Mouse (Mus musculus) MEL (cell line): Measurements from ENCODE around the gene Cd5.

ENCODE experiments used
- E2F4 ChIP-seq: IDR thresholded peaks from 2 replicates; pipeline ENCODE4 v1.6.1; 2011; ENCODE audit warnings: low read depth, low read length, improper control_type of control experiment, borderline replicate concordance
- POLR2A ChIP-seq, 2 experiments: IDR thresholded peaks; 2 replicates each; pipeline ENCODE4 v1.6.1; 2011 to 2012; ENCODE audit warnings: low read length in 2 of 2, mild to moderate bottlenecking in 2 of 2, control low read depth in 1 of 2, improper control_type of control experiment in 1 of 2, low read depth in 1 of 2, moderate library complexity in 1 of 2; ENCODE audit not compliant: control insufficient read depth in 1 of 2, insufficient read depth in 1 of 2, poor library complexity in 1 of 2
- TCF12 ChIP-seq: IDR thresholded peaks from 2 replicates; pipeline ENCODE4 v1.6.1; 2014; ENCODE audit warnings: low read depth, mild to moderate bottlenecking, inconsistent platforms, low read length, improper control_type of control experiment, moderate library complexity

GRCm38 (mm10) chr19:10752106-10752505, 13.3 kb upstream of the Cd5 start:
- no peak for TF ChIP-seq E2F4
- no peak for TF ChIP-seq POLR2A (IDR thresholded peaks at IDR 0.05; ENCODE audit: control insufficient read depth in 1 of 2, insufficient read depth in 1 of 2, low read depth in 1 of 2, low read length in 2 of 2, poor library complexity in 1 of 2)
- TF ChIP-seq TCF12, result no peak
